25 mouse cellular contexts compared by ENCODE assay signal in genomic region chr12:24659923-24660322, GRCm38 (mm10). TPM values are rescaled to one million over a fixed set of nuclear protein-coding genes. Genes with fewer than 3 reads are reported as not detected.
"Had no signal": no experiment of that assay in that cellular context is flagged by ENCODE, and none has a peak within 500 bp of the region (broad histone marks: within the 10 kb centered on the region; RNA-seq: fewer than 3 reads in every experiment).

No protein-coding gene starts in this region.

- H3K9ac ChIP-seq: heart, embryonic 12.5 days; hindbrain, embryonic 12.5 days; hindbrain, embryonic 14.5 days; intestine, embryonic 15.5 days; limb, embryonic 12.5 days; liver, embryonic 14.5 days had no signal

- DNase-seq: gastrocnemius, adult 2 months; gastrocnemius, postnatal 10 days; gastrocnemius, postnatal 25 days; heart, adult 18-20 months; heart, postnatal 10 days; heart, postnatal 4 days; kidney, adult 18-20 months; kidney, adult 8-10 months; kidney, postnatal 4 days; liver had no signal

- H3K27ac ChIP-seq: gastrocnemius, adult 2 months; heart, embryonic 10.5 days; hindbrain, embryonic 10.5 days; hindbrain, embryonic 12.5 days; hindbrain, embryonic 14.5 days; intestine, embryonic 15.5 days; layer of hippocampus, adult 2 months; left cerebral cortex, adult 2 months; limb, embryonic 10.5 days; limb, embryonic 12.5 days; liver, embryonic 14.5 days had no signal

- H3K4me3 ChIP-seq: gastrocnemius, adult 2 months; heart, embryonic 10.5 days; heart, embryonic 12.5 days; hindbrain, embryonic 10.5 days; hindbrain, embryonic 12.5 days; intestine, embryonic 15.5 days; layer of hippocampus, adult 2 months; left cerebral cortex, adult 2 months; limb, embryonic 10.5 days; limb, embryonic 12.5 days had no signal

- H3K4me2 ChIP-seq: heart, embryonic 12.5 days; hindbrain, embryonic 12.5 days; hindbrain, embryonic 14.5 days; intestine, embryonic 15.5 days; limb, embryonic 12.5 days; liver, embryonic 11.5 days had no signal

- H3K9me3 ChIP-seq: heart, embryonic 10.5 days; heart, embryonic 12.5 days; hindbrain, embryonic 10.5 days; hindbrain, embryonic 12.5 days; intestine, embryonic 15.5 days; limb, embryonic 10.5 days; limb, embryonic 12.5 days had no signal

- H3K4me1 ChIP-seq: limb, embryonic 10.5 days had no signal

- ATAC-seq: inflammation-experienced regulatory T-cells, adult 6 months; intestine, embryonic 15.5 days; intestine, postnatal 0 days had no signal

- H3K27me3 ChIP-seq: heart, embryonic 12.5 days; hindbrain, embryonic 12.5 days; intestine, embryonic 15.5 days; limb, embryonic 12.5 days had no signal

RNA-seq across cellular contexts. Expression of gene Cys1, which starts 21.7 kb away (rescaled TPM):
- total RNA-seq: granulocyte monocyte progenitor cell, adult 5-6 weeks had no signal
- polyA plus RNA-seq: inflammation-experienced regulatory T-cells, adult 6 months had no signal
